Mouse (Mus musculus) neutrophil, adult 5-6 weeks (primary cell): ENCODE measurements around the gene Dnajb4. TPM values are rescaled to one million over a fixed set of nuclear protein-coding genes. Genes with fewer than 3 reads are reported as not detected.

Experiments used
- total RNA-seq: library from RNA; stranded (forward); fragments of 200-1000 nt; gene quantifications from 2 replicates; pipeline ENCODE4 v1.2.3, GENCODE M21; 2017

Gene Dnajb4
- total RNA-seq, 1 experiment from 2014 or later: 44.2 TPM

Other genes with a start within 250 kb of the Dnajb4 start
- not detected in 2 replicates for gene Gipc2, start 44.1 kb downstream of the Dnajb4 start, total RNA-seq
- 192 and 208 TPM in 2 replicates for gene Fubp1, start 120 bp upstream of the Dnajb4 start, total RNA-seq
- gene Nexn, start 56.0 kb upstream of the Dnajb4 start, total RNA-seq: 0.35 TPM in 1 of 2 replicates, not detected in the other
- 20.9 and 23.4 TPM in 2 replicates for gene Miga1, start 130.1 kb upstream of the Dnajb4 start, total RNA-seq
- 114 and 121 TPM in 2 replicates for gene Usp33, start 136.2 kb upstream of the Dnajb4 start, total RNA-seq
- gene Zzz3, start 185.2 kb upstream of the Dnajb4 start, total RNA-seq: 84.1 and 92.9 TPM in 2 replicates